Mouse (Mus musculus): ENCODE results near the gene Fscn3. TPM values are rescaled to one million over a fixed set of nuclear protein-coding genes. Genes with fewer than 3 reads are reported as not detected.

The Fscn3 gene
- total RNA-seq, 2 experiments from 2014 or later = 0.48 TPM; not detected in 1

GRCm38 (mm10) chr6:28423767-28424695, 3.6 kb upstream of the Fscn3 start:
- ATAC-seq (replicated peaks; ENCODE audit: low FRiP score, low TSS enrichment, poor library complexity, severe bottlenecking) = peak; percentile 29

- no peak for ATAC-seq (replicated peaks; ENCODE audit: low FRiP score, low TSS enrichment, poor library complexity, severe bottlenecking)
These were observed 2.6 kb upstream of the Fscn3 start for GRCm38 (mm10) chr6:28425019-28425418.

- ATAC-seq (replicated peaks; ENCODE audit: low FRiP score, low TSS enrichment, poor library complexity, severe bottlenecking) = no peak
These were observed 701 bp downstream of the Fscn3 start, which contains the start of gene Gcc1 for GRCm38 (mm10) chr6:28428290-28428689. TSS of gene Gcc1 (minus strand) at chr6:28428390.

- no peak for ATAC-seq (replicated peaks; ENCODE audit: low FRiP score, low TSS enrichment, poor library complexity, severe bottlenecking)
These were observed 2.3 kb downstream of the Fscn3 start for GRCm38 (mm10) chr6:28429870-28430269.

- no peak for ATAC-seq (replicated peaks; ENCODE audit: low FRiP score, low TSS enrichment, poor library complexity, severe bottlenecking)
These were observed 3.4 kb downstream of the Fscn3 start for GRCm38 (mm10) chr6:28430795-28431537.

- ATAC-seq (replicated peaks; ENCODE audit: low FRiP score, low TSS enrichment, poor library complexity, severe bottlenecking) = no peak
These were observed 3.9 kb downstream of the Fscn3 start for GRCm38 (mm10) chr6:28431538-28431855.

- ATAC-seq (replicated peaks; ENCODE audit: low FRiP score, low TSS enrichment, poor library complexity, severe bottlenecking) = no peak
These were observed 20.3 kb downstream of the Fscn3 start for GRCm38 (mm10) chr6:28447937-28448336.

- ATAC-seq (replicated peaks; ENCODE audit: low FRiP score, low TSS enrichment, poor library complexity, severe bottlenecking) = no peak
These were observed 21.7 kb downstream of the Fscn3 start, which contains the start of gene Pax4 for GRCm38 (mm10) chr6:28449253-28449652. TSS of gene Pax4 (minus strand) at chr6:28449353.

- peak; percentile 75 for ATAC-seq (replicated peaks; ENCODE audit: low FRiP score, low TSS enrichment, poor library complexity, severe bottlenecking)
These were observed 22.9 kb downstream of the Fscn3 start for GRCm38 (mm10) chr6:28450481-28450880.

GRCm38 (mm10) chr6:28450977-28451376, 23.4 kb downstream of the Fscn3 start:
- no peak for ATAC-seq (replicated peaks; ENCODE audit: low FRiP score, low TSS enrichment, poor library complexity, severe bottlenecking)

- ATAC-seq (replicated peaks; ENCODE audit: low FRiP score, low TSS enrichment, poor library complexity, severe bottlenecking) = 0 out of 2 replicates have a peak, but pooled peaks have one; percentile 22
These were observed 31.7 kb downstream of the Fscn3 start for GRCm38 (mm10) chr6:28459221-28459668.

GRCm38 (mm10) chr6:28460534-28460933, 32.9 kb downstream of the Fscn3 start:
- peak; percentile 75; the same call in 1 of the 2 replicates for ATAC-seq (replicated peaks; ENCODE audit: low FRiP score, low TSS enrichment, poor library complexity, severe bottlenecking)

- no peak for ATAC-seq (replicated peaks; ENCODE audit: low FRiP score, low TSS enrichment, poor library complexity, severe bottlenecking)
These were observed 37.0 kb downstream of the Fscn3 start for GRCm38 (mm10) chr6:28464630-28465029.

GRCm38 (mm10) chr6:28470017-28470602, 42.5 kb downstream of the Fscn3 start:
- ATAC-seq (replicated peaks; ENCODE audit: low FRiP score, low TSS enrichment, poor library complexity, severe bottlenecking) = no peak

GRCm38 (mm10) chr6:28470621-28471020, 43.0 kb downstream of the Fscn3 start:
- no peak for ATAC-seq (replicated peaks; ENCODE audit: low FRiP score, low TSS enrichment, poor library complexity, severe bottlenecking)

- no peak for ATAC-seq (replicated peaks; ENCODE audit: low FRiP score, low TSS enrichment, poor library complexity, severe bottlenecking)
These were observed 43.9 kb downstream of the Fscn3 start for GRCm38 (mm10) chr6:28471284-28472035.

GRCm38 (mm10) chr6:28474211-28474610, 46.6 kb downstream of the Fscn3 start:
- no peak for ATAC-seq (replicated peaks; ENCODE audit: low FRiP score, low TSS enrichment, poor library complexity, severe bottlenecking)

GRCm38 (mm10) chr6:28474839-28475238, 47.2 kb downstream of the Fscn3 start, which contains the start of gene Snd1:
TSS of gene Snd1 (plus strand) at chr6:28475139.
- no peak for ATAC-seq (replicated peaks; ENCODE audit: low FRiP score, low TSS enrichment, poor library complexity, severe bottlenecking)

Data from megakaryocyte-erythroid progenitor cell, adult 5-6 weeks (primary cell).